Mouse (Mus musculus) stomach, embryonic 16.5 days (tissue): ENCODE data around the gene Rfc1. TPM values are rescaled to one million over a fixed set of nuclear protein-coding genes. Genes with fewer than 3 reads are reported as not detected.

Experiments
- ATAC-seq: fragments of 200-750 bp; cut with Nextera tagmentation; 2 replicates; pipeline ENCODE4 v1.8.0; 2017; ENCODE audit warnings: moderate number of reproducible peaks, moderate TSS enrichment; ENCODE audit not compliant: insufficient read depth, low FRiP score
- H3K27ac ChIP-seq: fragments of 300-500 bp; sonication (generic); 2 replicates; pipeline ENCODE4 v1.5.1; 2014; ENCODE audit warnings: low read length
- H3K27me3 ChIP-seq: fragments of 300-500 bp; sonication (generic); 2 replicates; pipeline ENCODE4 v1.6.1; 2014; ENCODE audit warnings: low read length, control low read depth, mixed read lengths; ENCODE audit not compliant: control insufficient read depth, insufficient read depth
- H3K36me3 ChIP-seq: fragments of 300-500 bp; sonication (generic); 2 replicates; pipeline ENCODE4 v1.6.1; 2014; ENCODE audit warnings: low read length; ENCODE audit not compliant: control insufficient read depth, insufficient read depth
- H3K4me1 ChIP-seq: fragments of 300-500 bp; sonication (generic); 2 replicates; pipeline ENCODE4 v1.6.1; 2014; ENCODE audit warnings: low read length, control low read depth, mixed read lengths; ENCODE audit not compliant: control insufficient read depth, insufficient read depth
- H3K4me2 ChIP-seq: fragments of 300-500 bp; sonication (generic); 2 replicates; pipeline ENCODE4 v1.6.1; 2014; ENCODE audit warnings: low read depth, low read length, mixed read lengths
- H3K4me3 ChIP-seq: fragments of 300-500 bp; sonication (generic); replicated peaks from 2 replicates; pipeline ENCODE4 v1.5.1; 2014; ENCODE audit warnings: mild to moderate bottlenecking, low read length
- H3K9ac ChIP-seq: fragments of 300-500 bp; sonication (generic); 2 replicates; pipeline ENCODE4 v1.6.1; 2014; ENCODE audit warnings: low read length
- H3K9me3 ChIP-seq: fragments of 300-500 bp; sonication (generic); replicated peaks from 2 replicates; pipeline ENCODE4 v1.6.1; 2016; ENCODE audit warnings: low read length, control low read depth; ENCODE audit not compliant: control insufficient read depth
- WGBS: fragments of 180-500 bp; shearing (Covaris S2); extraction: QIAGEN DNeasy Blood & Tissue Kit; methylation state at CpG from one replicate; pipeline ENCODE4 v1.1.7; 2014; 5-methylcytosine and 5-hydroxymethylcytosine counted together
- polyA plus RNA-seq: library from polyadenylated mRNA; unstranded; fragments of >200 nt; fragmentation: Nextera tagmentation; extraction: Ambion mirVana; gene quantifications from 2 replicates; pipeline ENCODE4 v1.2.1, GENCODE M21; 2015

Gene Rfc1
- polyA plus RNA-seq, 1 experiment from 2014 or later: 77.8 TPM

- H3K9me3 ChIP-seq: no peaks in the 10 kb centered on the region
- no peaks in the 10 kb centered on the region for H3K4me1 ChIP-seq
- H3K9ac ChIP-seq: no peak overlapping the region
- H3K4me2 ChIP-seq: no peak overlapping the region
- H3K27me3 ChIP-seq: no peaks in the 10 kb centered on the region
- no peaks in the 10 kb centered on the region for H3K36me3 ChIP-seq
- peak overlapping the region; percentile 23; the same call in 1 of the 2 replicates for H3K27ac ChIP-seq
- no peak; the same call in 1 of the 2 replicates for ATAC-seq
- H3K4me3 ChIP-seq: no peak overlapping the region
- 56% methylated on average over 7 of the region's 7 CpGs for WGBS
Observed at GRCm38 (mm10) chr5:65250185-65250855, 85.2 kb downstream of the Rfc1 start.

- ATAC-seq: no peak
- no peaks in the 10 kb centered on the region for H3K27me3 ChIP-seq
- no peaks in the 10 kb centered on the region for H3K4me1 ChIP-seq
- H3K36me3 ChIP-seq: no peaks in the 10 kb centered on the region
- H3K4me2 ChIP-seq: no peak overlapping the region
- no peaks in the 10 kb centered on the region for H3K9me3 ChIP-seq
- no peak overlapping the region for H3K9ac ChIP-seq
- no peak overlapping the region for H3K27ac ChIP-seq
- 83% methylated on average over 3 of the region's 3 CpGs for whole genome bisulfite sequencing
- no peak overlapping the region for H3K4me3 ChIP-seq
Observed at GRCm38 (mm10) chr5:65247296-65247695, 88.2 kb downstream of the Rfc1 start.

GRCm38 (mm10) chr5:65242740-65243139 lies 92.7 kb downstream of the Rfc1 start:
- 40% methylated on average over 5 of the region's 5 CpGs for WGBS
- no peak overlapping the region for H3K27ac ChIP-seq
- H3K4me3 ChIP-seq: no peak overlapping the region
- no peaks in the 10 kb centered on the region for H3K9me3 ChIP-seq
- no peak for ATAC-seq
- no peaks in the 10 kb centered on the region for H3K4me1 ChIP-seq
- no peaks in the 10 kb centered on the region for H3K36me3 ChIP-seq
- H3K27me3 ChIP-seq: no peaks in the 10 kb centered on the region
- H3K4me2 ChIP-seq: no peak overlapping the region
- no peak overlapping the region for H3K9ac ChIP-seq

GRCm38 (mm10) chr5:65231289-65232003 lies 104.0 kb downstream of the Rfc1 start:
- ATAC-seq: no peak
- H3K36me3 ChIP-seq: peaks cover 4% of the 10 kb centered on the region; the same call in 1 of the 2 replicates
- no peaks in the 10 kb centered on the region for H3K27me3 ChIP-seq
- no peak overlapping the region for H3K9ac ChIP-seq
- H3K4me3 ChIP-seq: no peak overlapping the region
- no peaks in the 10 kb centered on the region for H3K4me1 ChIP-seq
- H3K4me2 ChIP-seq: no peak overlapping the region
- 65% methylated on average over 12 of the region's 12 CpGs for WGBS
- no peaks in the 10 kb centered on the region for H3K9me3 ChIP-seq
- H3K27ac ChIP-seq: no peak overlapping the region

GRCm38 (mm10) chr5:65224056-65224455 lies 111.4 kb downstream of the Rfc1 start:
- Histone ChIP-seq H3K9ac (no peak overlapping the region), H3K4me2 (no peak overlapping the region), H3K9me3 (no peaks in the 10 kb centered on the region), H3K27ac (no peak overlapping the region), H3K4me1 (no peaks in the 10 kb centered on the region), H3K27me3 (no peaks in the 10 kb centered on the region), H3K4me3 (no peak overlapping the region), H3K36me3 (no peaks in the 10 kb centered on the region)
- 80% methylated on average over 5 of the region's 5 CpGs for WGBS
- ATAC-seq: no peak

GRCm38 (mm10) chr5:65221037-65221436 lies 114.4 kb downstream of the Rfc1 start:
- ATAC-seq: no peak
- Histone ChIP-seq H3K9me3 (no peaks in the 10 kb centered on the region), H3K27me3 (no peaks in the 10 kb centered on the region), H3K36me3 (no peaks in the 10 kb centered on the region), H3K4me3 (no peak overlapping the region), H3K27ac (no peak overlapping the region), H3K4me1 (no peaks in the 10 kb centered on the region), H3K4me2 (no peak overlapping the region), H3K9ac (no peak overlapping the region)
- 75% methylated on average over 7 of the region's 7 CpGs for WGBS

GRCm38 (mm10) chr5:65217305-65218269 lies 117.9 kb downstream of the Rfc1 start:
- no peaks in the 10 kb centered on the region for H3K27me3 ChIP-seq
- H3K4me1 ChIP-seq: no peaks in the 10 kb centered on the region
- H3K36me3 ChIP-seq: no peaks in the 10 kb centered on the region
- no peaks in the 10 kb centered on the region for H3K9me3 ChIP-seq
- no peak overlapping the region for H3K9ac ChIP-seq
- 85% methylated on average over 11 of the region's 11 CpGs for WGBS
- no peak overlapping the region for H3K4me3 ChIP-seq
- ATAC-seq: no peak
- no peak overlapping the region for H3K27ac ChIP-seq
- H3K4me2 ChIP-seq: no peak overlapping the region

- Histone ChIP-seq H3K27ac (no peak overlapping the region), H3K4me1 (no peaks in the 10 kb centered on the region), H3K4me2 (no peak overlapping the region), H3K9ac (no peak overlapping the region), H3K4me3 (no peak overlapping the region), H3K9me3 (no peaks in the 10 kb centered on the region), H3K27me3 (no peaks in the 10 kb centered on the region), H3K36me3 (no peaks in the 10 kb centered on the region)
- ATAC-seq: no peak
- 22% methylated on average over 7 of the region's 7 CpGs for WGBS
Observed at GRCm38 (mm10) chr5:65213321-65213720, 122.1 kb downstream of the Rfc1 start.
